Mouse (Mus musculus): ENCODE data around the gene Opcml. TPM values are rescaled to one million over a fixed set of nuclear protein-coding genes. Genes with fewer than 3 reads are reported as not detected.

Gene Opcml
- polyA plus RNA-seq, 1 experiment from 2014 or later = 3.4 TPM

GRCm38 (mm10) chr9:28196550-28196949 is 406.0 kb downstream of the Opcml start:
- WGBS = 85% methylated on average over 2 of the region's 2 CpGs
- Histone ChIP-seq H3K27ac (no peak overlapping the region), H3K9me3 (no peaks in the 10 kb centered on the region), H3K27me3 (replicated peaks) (no peaks in the 10 kb centered on the region), H3K4me2 (replicated peaks) (no peak overlapping the region), H3K4me3 (replicated peaks) (no peak overlapping the region), H3K36me3 (no peaks in the 10 kb centered on the region), H3K9ac (no peak overlapping the region), H3K4me1 (replicated peaks) (no peaks in the 10 kb centered on the region)
- no peak for ATAC-seq

- ATAC-seq = no peak
- Histone ChIP-seq H3K27me3 (replicated peaks) (no peaks in the 10 kb centered on the region), H3K4me1 (replicated peaks) (no peaks in the 10 kb centered on the region), H3K9ac (no peak overlapping the region), H3K27ac (no peak overlapping the region), H3K4me3 (replicated peaks) (no peak overlapping the region), H3K4me2 (replicated peaks) (no peak overlapping the region), H3K9me3 (no peaks in the 10 kb centered on the region), H3K36me3 (no peaks in the 10 kb centered on the region)
- 51% methylated on average over 2 of the region's 2 CpGs for WGBS
Observed at GRCm38 (mm10) chr9:28197061-28197460, 406.5 kb downstream of the Opcml start.

DNA sequence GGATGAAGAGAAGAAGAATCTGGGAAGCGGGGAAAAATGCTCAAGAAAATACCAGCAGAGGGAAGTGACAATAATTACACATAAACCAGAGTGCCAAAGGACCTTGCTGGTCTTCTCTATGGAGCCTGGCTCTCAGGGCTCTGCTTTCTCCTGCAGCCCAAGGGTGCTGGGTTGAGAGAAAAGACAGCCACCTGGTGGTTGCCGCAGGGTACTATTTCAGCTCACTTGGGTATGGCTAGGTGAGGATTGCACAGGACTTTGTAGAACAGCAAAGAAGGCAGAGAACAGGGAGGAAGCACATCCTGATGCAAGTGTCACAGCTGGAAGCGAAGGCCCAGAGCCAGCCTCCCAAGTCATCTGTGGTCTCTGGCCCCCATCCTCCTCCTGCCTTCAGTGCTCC is 407.1 kb downstream of the Opcml start:
- H3K4me2 ChIP-seq (replicated peaks) = no peak overlapping the region
- H3K36me3 ChIP-seq = no peaks in the 10 kb centered on the region
- no peak overlapping the region for H3K27ac ChIP-seq
- H3K9ac ChIP-seq = no peak overlapping the region
- 50% methylated on average over 3 of the region's 3 CpGs for WGBS
- H3K9me3 ChIP-seq = no peaks in the 10 kb centered on the region
- no peaks in the 10 kb centered on the region for H3K27me3 ChIP-seq (replicated peaks)
- H3K4me3 ChIP-seq (replicated peaks) = no peak overlapping the region
- no peak for ATAC-seq
- no peaks in the 10 kb centered on the region for H3K4me1 ChIP-seq (replicated peaks)

DNA sequence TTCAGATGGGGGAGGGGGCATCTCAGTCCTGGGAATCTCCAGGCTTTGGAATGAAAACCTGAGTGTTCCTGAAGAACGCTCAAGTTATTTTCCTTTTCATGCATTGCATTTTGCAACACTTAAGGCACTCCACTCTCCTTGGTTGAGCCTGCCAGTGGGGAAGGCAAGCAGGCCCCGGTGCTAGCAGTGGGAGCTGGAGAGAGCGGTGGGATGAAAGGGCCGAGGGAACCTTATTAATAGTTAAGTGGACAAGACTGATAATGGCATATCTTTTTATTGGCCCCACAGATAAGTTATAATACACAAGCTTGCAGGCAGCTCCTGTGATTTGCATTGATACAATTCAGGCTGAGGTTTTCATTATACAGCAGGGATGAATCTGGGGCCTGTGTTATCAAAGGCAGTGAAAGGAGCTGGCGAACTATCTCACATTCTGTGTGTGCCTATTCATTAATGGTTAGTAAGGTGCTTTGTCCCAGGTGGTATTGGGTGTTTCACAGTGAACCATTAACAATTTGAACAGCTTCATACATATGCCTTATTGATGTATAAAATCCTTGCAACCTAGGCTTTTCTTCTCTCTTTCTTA is 407.6 kb downstream of the Opcml start:
- no peak overlapping the region for H3K4me3 ChIP-seq (replicated peaks)
- no peak overlapping the region for H3K27ac ChIP-seq
- H3K9me3 ChIP-seq = no peaks in the 10 kb centered on the region
- no peaks in the 10 kb centered on the region for H3K4me1 ChIP-seq (replicated peaks)
- WGBS = 68% methylated on average over 5 of the region's 5 CpGs
- no peaks in the 10 kb centered on the region for H3K27me3 ChIP-seq (replicated peaks)
- no peak overlapping the region for H3K4me2 ChIP-seq (replicated peaks)
- ATAC-seq = no peak
- no peaks in the 10 kb centered on the region for H3K36me3 ChIP-seq
- H3K9ac ChIP-seq = no peak overlapping the region

GRCm38 (mm10) chr9:28207441-28207840 is 416.9 kb downstream of the Opcml start:
- Histone ChIP-seq H3K4me3 (replicated peaks) (no peak overlapping the region), H3K36me3 (no peaks in the 10 kb centered on the region), H3K27ac (no peak overlapping the region), H3K27me3 (replicated peaks) (no peaks in the 10 kb centered on the region), H3K4me1 (replicated peaks) (no peaks in the 10 kb centered on the region), H3K9me3 (no peaks in the 10 kb centered on the region), H3K4me2 (replicated peaks) (no peak overlapping the region), H3K9ac (no peak overlapping the region)
- no peak for ATAC-seq
- WGBS = 77% methylated on average over 3 of the region's 3 CpGs

DNA sequence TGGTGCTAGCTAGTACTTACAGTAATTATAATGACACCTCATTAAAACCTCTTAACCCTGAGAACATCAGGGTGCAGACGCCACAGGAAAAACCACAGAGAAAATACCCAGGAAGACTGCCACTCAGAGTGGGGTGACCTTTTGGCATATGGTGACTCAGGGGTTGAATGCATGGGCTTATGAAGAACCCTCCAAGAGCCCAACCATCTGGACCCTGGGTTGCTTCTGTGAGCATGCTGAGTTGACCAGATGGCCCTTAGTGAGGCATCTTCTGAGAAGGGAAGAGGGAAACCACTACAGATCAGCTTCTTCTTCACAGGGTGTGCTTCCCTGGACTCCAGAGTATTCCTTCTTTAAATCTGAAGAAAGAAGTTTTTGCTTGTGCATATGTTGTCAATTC is 418.1 kb downstream of the Opcml start:
- no peak overlapping the region for H3K4me2 ChIP-seq (replicated peaks)
- H3K27ac ChIP-seq = no peak overlapping the region
- H3K4me1 ChIP-seq (replicated peaks) = no peaks in the 10 kb centered on the region
- no peaks in the 10 kb centered on the region for H3K27me3 ChIP-seq (replicated peaks)
- ATAC-seq = no peak
- H3K9me3 ChIP-seq = no peaks in the 10 kb centered on the region
- H3K4me3 ChIP-seq (replicated peaks) = no peak overlapping the region
- no peaks in the 10 kb centered on the region for H3K36me3 ChIP-seq
- WGBS = 92% methylated on average over 1 of the region's 1 CpGs
- no peak overlapping the region for H3K9ac ChIP-seq

DNA sequence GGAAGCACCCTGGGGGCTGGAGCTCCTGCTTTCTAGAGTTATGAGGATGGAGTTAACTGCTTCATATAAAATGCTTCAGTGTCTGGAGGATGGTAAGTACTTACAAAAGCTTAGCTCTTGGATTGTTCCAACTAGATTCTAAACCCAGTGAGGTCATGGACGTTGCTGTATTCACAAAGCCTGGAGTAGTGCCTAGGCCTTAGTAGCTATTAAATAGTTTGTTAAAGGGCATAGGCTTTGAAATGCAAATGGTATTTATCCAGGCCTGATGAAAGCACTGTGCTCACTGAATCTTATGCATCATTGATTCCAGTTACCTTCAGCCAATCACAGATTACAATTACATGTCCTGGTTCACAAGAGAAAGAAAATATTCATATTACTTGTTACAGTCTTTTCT is 421.3 kb downstream of the Opcml start:
- H3K4me1 ChIP-seq (replicated peaks) = no peaks in the 10 kb centered on the region
- no peak overlapping the region for H3K4me2 ChIP-seq (replicated peaks)
- no peak overlapping the region for H3K9ac ChIP-seq
- H3K4me3 ChIP-seq (replicated peaks) = no peak overlapping the region
- WGBS = 69% methylated on average over 1 of the region's 1 CpGs
- ATAC-seq = no peak
- no peaks in the 10 kb centered on the region for H3K27me3 ChIP-seq (replicated peaks)
- H3K27ac ChIP-seq = no peak overlapping the region
- no peaks in the 10 kb centered on the region for H3K36me3 ChIP-seq
- no peaks in the 10 kb centered on the region for H3K9me3 ChIP-seq

- Histone ChIP-seq H3K9me3 (no peaks in the 10 kb centered on the region), H3K27ac (no peak overlapping the region), H3K4me2 (replicated peaks) (no peak overlapping the region), H3K4me3 (replicated peaks) (no peak overlapping the region), H3K36me3 (no peaks in the 10 kb centered on the region), H3K9ac (no peak overlapping the region), H3K4me1 (replicated peaks) (no peaks in the 10 kb centered on the region), H3K27me3 (replicated peaks) (no peaks in the 10 kb centered on the region)
- WGBS = 73% methylated on average over 4 of the region's 4 CpGs
- ATAC-seq = no peak
Observed at GRCm38 (mm10) chr9:28213893-28214292, 423.3 kb downstream of the Opcml start.

DNA sequence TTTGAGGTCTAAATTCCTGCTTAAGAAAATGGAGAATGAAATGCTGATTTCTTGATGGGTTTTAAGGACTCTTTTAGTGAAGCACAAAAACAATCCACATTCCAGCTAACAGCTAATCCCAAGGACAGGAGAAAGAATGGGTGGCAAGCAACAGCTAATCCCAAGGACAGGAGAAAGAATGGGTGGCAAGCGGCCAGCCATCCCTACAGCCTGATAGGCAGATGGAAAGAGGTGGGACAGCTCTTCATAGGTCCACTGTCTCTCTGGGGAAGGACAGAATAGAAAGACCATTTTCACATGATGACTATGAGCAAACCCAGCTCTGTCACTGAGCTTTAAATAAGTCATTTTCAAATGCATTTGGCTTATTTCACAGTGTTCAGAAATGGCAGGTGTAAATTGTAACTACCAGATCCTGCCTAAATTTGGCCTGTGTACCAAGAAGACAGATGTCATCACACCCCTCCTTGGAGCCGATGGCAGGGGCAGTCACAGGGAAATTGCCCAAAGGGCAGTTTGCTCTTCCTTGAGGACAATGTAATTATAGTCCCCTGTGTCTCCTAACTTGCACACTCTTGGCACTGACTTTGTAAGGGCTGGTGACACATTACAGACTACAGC is 427.6 kb downstream of the Opcml start:
- WGBS = 75% methylated on average over 2 of the region's 2 CpGs
- Histone ChIP-seq H3K9ac (no peak overlapping the region), H3K27me3 (replicated peaks) (no peaks in the 10 kb centered on the region), H3K4me2 (replicated peaks) (no peak overlapping the region), H3K36me3 (no peaks in the 10 kb centered on the region), H3K4me3 (replicated peaks) (no peak overlapping the region), H3K27ac (no peak overlapping the region), H3K4me1 (replicated peaks) (no peaks in the 10 kb centered on the region), H3K9me3 (no peaks in the 10 kb centered on the region)
- ATAC-seq = no peak

- no peak for ATAC-seq
- no peak overlapping the region for H3K4me3 ChIP-seq (replicated peaks)
- no peaks in the 10 kb centered on the region for H3K36me3 ChIP-seq
- H3K27me3 ChIP-seq (replicated peaks) = no peaks in the 10 kb centered on the region
- 65% methylated on average over 2 of the region's 2 CpGs for WGBS
- no peak overlapping the region for H3K9ac ChIP-seq
- no peak overlapping the region for H3K4me2 ChIP-seq (replicated peaks)
- H3K9me3 ChIP-seq = no peaks in the 10 kb centered on the region
- no peaks in the 10 kb centered on the region for H3K4me1 ChIP-seq (replicated peaks)
- H3K27ac ChIP-seq = no peak overlapping the region
Observed at GRCm38 (mm10) chr9:28222726-28223125, 432.2 kb downstream of the Opcml start.

DNA sequence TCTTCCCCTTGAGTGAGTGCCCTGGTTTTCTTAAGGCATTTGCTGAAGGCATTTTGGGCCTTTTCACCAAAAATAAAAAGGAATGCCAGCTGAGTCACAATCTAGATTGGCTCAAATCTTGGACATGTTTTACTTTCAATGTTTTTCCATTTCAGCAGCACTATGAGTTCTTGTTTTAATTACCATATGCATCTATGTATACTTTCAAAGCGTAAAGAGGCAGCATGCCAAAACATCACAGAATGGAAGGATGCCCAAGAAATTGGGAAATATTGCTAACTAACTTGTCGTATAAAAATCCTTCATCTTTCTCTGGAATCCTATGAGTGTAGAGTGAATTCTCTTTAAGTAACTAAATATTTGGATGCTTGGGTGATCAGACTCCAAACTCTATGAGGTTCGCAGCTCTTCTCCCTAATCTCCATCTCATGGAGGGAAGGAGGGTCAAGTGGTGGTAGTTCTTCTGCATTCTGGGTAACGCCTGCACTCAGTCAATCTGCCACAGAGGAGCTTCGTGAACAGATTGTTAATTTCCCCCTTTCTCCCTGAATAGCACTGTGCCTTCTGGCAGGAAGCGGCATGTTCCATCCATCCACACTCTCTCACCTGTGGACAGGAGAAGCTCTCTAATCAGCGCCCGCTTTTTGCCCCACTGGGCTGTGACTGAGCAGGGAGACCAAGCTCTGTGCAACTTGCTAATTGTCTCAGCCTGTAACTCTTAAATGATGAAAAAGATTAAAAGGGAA is 435.4 kb downstream of the Opcml start:
- Histone ChIP-seq H3K36me3 (no peaks in the 10 kb centered on the region), H3K27ac (no peak overlapping the region), H3K27me3 (replicated peaks) (no peaks in the 10 kb centered on the region), H3K4me3 (replicated peaks) (no peak overlapping the region), H3K9ac (no peak overlapping the region), H3K9me3 (no peaks in the 10 kb centered on the region), H3K4me1 (replicated peaks) (no peaks in the 10 kb centered on the region), H3K4me2 (replicated peaks) (no peak overlapping the region)
- 85% methylated on average over 8 of the region's 8 CpGs for WGBS
- no peak for ATAC-seq

- H3K27ac ChIP-seq = no peak overlapping the region
- H3K4me3 ChIP-seq (replicated peaks) = no peak overlapping the region
- no peak overlapping the region for H3K4me2 ChIP-seq (replicated peaks)
- H3K9me3 ChIP-seq = no peaks in the 10 kb centered on the region
- no peaks in the 10 kb centered on the region for H3K36me3 ChIP-seq
- H3K4me1 ChIP-seq (replicated peaks) = no peaks in the 10 kb centered on the region
- ATAC-seq = no peak
- H3K9ac ChIP-seq = no peak overlapping the region
- H3K27me3 ChIP-seq (replicated peaks) = no peaks in the 10 kb centered on the region
- 75% methylated on average over 5 of the region's 5 CpGs for WGBS
Observed at GRCm38 (mm10) chr9:28226570-28226951, 436.0 kb downstream of the Opcml start.

DNA sequence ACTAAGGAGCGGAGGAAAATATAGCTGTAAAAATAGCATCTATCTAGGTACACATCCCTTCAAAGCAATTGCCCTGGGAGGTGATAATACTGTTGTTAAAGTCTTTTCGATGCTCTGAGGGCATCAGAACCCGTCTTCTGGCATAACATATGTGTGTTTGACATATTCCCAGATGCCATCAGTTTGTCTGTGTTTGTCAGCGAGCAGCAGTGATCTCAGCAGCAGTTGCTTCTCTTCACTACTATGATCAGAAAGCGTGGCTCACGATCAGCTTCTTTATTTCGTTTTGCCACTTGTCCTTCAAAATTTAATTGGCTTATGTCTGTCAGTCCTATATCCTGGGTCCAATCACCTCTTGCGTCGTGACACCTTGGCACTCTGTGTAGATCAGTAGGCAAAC is 447.9 kb downstream of the Opcml start:
- Histone ChIP-seq H3K9ac (no peak overlapping the region), H3K9me3 (no peaks in the 10 kb centered on the region), H3K4me1 (replicated peaks) (no peaks in the 10 kb centered on the region), H3K27ac (no peak overlapping the region), H3K36me3 (no peaks in the 10 kb centered on the region), H3K4me3 (replicated peaks) (no peak overlapping the region), H3K4me2 (replicated peaks) (no peak overlapping the region), H3K27me3 (replicated peaks) (no peaks in the 10 kb centered on the region)
- ATAC-seq = no peak
- WGBS = 87% methylated on average over 9 of the region's 9 CpGs
